Mouse (Mus musculus) megakaryocyte progenitor cell, adult 5-6 weeks (primary cell): ENCODE measurements around the gene Ctsk. TPM values are rescaled to one million over a fixed set of nuclear protein-coding genes. Genes with fewer than 3 reads are reported as not detected.
A peak's percentile ranks its signal among the peaks of the same experiment; 100 is the strongest.
"Not testable (repeated sequence)": the region's sequence is repeated elsewhere in the genome, so short reads cannot be mapped to it uniquely, and the experiment has no call there.

Experiments
- ATAC-seq: replicated peaks from 2 replicates; pipeline ENCODE4 v1.8.0; 2016; ENCODE audit warnings: mild to moderate bottlenecking, moderate TSS enrichment, inconsistent platforms; ENCODE audit not compliant: poor library complexity
- total RNA-seq, 2 experiments: library from RNA; stranded (forward) in 1 of 2; stranded (reverse) in 1 of 2; fragments of 157-497, 149-512 nt in 1 of 2; fragments of 200-1000 nt in 1 of 2; gene quantifications; 2 replicates each; pipeline versions ENCODE4 v1.2.3 to v1.2.4; 2015 to 2017

The Ctsk gene
- total RNA-seq, 2 experiments from 2014 or later, result 0.49 TPM; not detected in 1

DNA sequence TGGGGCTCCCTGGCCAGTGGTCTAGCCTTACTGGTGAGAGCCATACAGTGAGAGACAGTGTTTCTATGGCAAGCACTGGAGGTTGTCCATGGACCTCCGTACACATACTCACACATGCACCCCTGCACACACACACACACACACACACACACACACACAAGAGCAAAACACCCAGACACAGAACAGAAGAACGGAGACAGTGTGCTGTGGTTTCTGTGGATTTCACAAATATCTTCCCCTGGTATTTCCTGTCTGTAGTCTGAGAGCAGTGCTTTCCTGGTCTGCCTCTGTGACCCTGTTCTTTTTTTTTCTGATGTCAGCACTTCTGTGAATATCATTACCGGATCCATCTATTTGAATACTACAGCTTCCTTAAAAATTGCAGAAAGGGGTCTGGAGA lies 24.6 kb downstream of the Ctsk start:
- peak; percentile 64 for ATAC-seq

DNA sequence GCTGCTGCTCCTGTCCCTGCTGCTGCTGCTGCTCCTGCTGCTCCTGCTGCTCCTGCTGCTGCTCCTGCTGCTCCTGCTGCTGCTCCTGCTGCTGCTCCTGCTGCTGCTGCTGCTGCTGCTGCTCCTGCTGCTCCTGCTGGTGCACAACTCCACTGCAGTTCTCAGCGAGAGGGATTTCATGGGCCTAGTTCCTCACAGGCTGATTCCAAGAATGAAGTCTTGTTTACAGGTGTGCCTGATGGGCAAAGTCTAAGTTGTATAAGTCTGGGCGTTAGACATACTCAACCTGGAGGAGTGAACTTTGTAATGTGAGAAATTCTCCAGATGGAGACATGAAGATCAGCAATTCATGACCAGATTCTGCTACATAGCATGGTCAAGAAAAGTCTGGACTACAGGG lies 25.6 kb downstream of the Ctsk start:
- ATAC-seq, result no peak

DNA sequence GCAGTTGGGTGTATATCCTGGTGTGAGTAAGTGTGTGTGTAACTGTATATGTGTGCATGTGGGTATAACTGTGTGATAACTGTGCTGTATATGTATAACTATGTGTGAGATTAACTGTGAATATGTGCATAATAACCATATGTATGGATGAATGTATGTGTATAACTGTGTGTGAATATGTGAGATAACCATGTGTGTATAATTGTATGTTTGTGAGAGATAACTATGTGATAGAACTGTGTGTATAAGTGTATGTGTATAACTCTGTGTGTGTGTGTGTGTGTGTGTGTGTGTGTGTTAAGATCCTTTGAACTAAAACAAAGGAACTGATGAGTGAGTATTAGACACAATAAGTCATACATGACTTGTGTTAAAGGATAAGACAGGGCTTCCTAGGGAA lies 27.1 kb downstream of the Ctsk start:
- ATAC-seq, result no peak

DNA sequence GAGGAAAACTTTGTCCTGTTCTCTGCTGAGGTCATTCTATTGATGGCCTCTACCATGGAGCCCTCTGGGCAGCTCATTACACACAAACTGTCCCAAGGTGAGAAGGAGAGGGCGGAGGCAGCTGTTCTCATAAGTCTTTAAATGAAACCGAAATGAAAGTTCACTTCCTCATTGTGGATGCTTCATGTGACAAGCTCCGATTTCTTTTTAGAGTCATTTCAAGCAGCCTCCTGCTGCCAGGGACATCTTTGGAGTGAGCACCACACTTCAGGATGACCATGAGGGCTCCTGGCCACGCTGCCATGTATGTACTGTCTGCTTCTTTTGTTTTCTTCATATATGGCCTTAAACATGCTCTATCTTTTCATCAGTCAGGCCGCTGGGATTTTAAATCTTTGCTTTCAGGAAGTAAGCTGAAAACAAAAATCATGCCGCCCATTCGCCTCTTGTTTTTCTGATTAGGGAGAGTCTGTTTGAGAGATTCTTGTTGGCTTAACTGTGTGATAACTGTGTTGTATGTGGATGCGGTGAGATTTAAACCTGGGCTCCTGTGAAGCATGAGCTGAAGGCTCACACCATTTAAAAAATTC lies 27.7 kb downstream of the Ctsk start, which contains the start of gene Ctss:
Gene Ctss (plus strand): TSS at position 165 of the 590 bp plus-strand sequence.
- ATAC-seq, result no peak

DNA sequence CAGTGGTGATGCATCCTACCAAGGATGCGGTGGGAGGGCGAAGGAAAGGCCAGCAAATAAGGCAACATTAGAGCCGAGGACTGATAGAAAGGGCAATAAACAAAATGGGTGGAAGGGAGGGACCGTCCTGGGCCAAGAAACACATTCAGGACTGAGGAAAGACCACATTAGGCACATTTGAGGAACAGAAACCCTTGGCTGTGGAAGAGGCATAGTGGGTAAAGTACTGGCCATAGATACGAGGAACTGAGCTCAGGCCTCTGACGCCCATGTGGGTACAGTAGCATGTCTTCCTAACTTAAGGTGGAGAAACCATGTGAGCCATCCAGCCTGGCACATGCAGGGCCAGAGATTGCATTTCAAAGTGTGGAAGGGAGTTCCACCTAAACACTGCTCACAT lies 30.8 kb downstream of the Ctsk start:
- peak; percentile 87 for ATAC-seq

DNA sequence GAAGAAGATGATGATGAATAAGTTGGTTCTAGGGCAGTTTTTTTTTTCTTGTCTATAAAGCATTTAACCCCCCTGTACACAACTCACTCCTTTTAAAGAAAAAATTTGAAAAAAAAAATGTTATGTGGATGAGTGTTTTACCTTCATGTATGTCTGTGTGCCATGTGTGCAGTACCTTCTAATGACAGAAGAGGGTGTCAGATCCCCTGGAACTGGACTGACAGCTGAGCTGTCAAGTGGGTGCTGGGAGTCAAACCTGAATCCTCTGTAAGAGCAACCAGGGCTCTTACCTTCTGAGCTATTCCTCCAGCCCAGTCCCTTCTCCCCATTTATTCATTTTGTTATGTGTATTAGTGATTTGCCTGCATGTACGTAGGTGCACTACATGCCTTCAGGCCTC lies 32.0 kb downstream of the Ctsk start:
- 0 out of 2 replicates have a peak, but pooled peaks have one; percentile 34 for ATAC-seq

DNA sequence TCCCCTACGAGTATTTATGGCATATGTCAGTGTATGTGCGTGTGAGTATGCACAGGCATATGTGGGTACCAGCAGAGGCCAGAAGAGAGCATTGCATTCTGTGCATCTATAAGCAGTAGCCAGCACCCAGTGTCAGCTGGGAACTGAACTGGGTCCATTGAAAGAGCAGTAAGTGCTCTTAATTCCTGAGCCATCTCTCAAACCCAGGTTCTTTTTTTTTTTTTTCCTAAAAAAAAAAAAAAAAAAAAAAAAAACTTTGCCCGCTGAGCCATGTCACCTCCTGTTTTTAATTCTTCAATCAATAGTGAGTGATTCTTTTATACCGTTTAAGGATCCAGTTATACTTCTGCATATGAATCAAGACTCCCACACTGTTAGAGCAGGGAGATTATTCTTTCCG lies 34.3 kb downstream of the Ctsk start:
- no peak for ATAC-seq

DNA sequence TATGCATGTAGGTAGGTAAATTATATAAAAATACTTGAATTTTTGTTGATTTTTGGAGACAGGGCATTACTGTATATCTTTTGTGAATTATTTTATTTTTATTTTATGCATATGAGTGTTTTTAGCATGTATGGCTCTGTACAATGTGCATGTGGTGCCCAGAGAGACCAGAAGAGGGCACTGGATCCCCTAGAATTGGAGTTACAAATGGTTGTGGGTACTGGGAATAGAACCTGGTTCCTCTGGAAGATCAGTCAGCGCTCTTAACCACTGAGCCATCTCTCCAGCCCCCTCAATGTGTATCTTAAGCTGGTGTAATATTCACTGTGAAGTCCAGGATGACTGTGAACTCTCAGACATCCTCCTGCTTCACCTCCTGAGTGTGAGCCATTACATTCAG lies 35.9 kb downstream of the Ctsk start:
- no peak for ATAC-seq

DNA sequence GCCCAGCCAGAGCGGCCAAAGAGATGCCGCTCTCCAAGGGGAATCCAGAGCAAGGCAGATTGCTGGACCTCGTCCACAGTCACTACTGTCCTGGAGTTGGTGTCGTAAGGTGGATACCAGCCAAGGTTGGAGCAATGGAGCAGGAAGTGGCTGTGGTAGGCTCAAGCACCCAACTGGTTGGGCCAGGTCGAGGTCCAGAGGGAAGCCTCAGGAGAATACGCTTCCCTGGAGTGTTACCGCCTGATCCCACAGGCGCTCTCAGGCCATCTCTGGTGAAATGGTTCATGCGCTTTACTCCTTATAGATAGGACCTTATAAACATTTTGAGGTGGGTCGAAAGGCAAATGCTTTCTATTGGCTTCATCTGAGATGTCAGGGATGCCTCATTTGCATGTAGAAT lies 39.9 kb downstream of the Ctsk start:
- no peak for ATAC-seq

DNA sequence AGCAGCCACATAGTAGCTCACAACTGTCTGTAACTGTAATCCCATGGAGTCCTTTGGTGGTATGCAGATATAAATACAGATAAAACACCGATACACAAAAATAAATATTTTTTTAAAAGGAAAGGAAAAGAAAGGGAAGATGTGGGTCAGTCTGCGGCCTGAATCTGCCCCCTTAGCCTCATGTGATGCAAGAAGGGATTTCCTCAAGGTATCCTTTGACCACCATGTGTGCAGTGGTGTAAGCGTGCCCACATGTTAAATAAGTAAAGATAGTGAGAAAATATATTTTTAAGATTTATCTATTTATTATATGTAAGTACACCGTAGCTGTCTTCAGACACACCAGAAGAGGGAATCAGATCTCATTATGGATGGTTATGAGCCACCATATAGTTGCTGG lies 40.8 kb downstream of the Ctsk start:
- no peak for ATAC-seq

DNA sequence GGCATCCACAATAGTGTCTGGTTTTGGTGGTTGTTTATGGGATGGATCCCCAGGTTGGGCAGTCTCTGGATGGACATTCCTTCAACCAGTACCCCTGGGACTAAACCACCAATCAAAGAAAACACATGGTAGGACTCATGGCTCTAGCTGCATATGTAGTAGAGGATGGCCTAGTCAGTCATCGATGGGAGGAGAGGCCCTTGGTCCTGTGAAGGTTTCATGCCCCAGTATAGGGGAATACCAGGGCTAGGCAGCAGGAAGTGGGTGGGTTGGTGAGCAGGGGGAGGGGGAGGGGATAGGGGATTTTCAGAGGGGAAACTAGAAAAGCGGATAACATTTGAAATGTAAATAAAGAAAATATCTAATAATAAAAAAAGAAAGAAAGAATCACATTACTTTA lies 42.1 kb downstream of the Ctsk start:
- not testable (repeated sequence) for ATAC-seq

DNA sequence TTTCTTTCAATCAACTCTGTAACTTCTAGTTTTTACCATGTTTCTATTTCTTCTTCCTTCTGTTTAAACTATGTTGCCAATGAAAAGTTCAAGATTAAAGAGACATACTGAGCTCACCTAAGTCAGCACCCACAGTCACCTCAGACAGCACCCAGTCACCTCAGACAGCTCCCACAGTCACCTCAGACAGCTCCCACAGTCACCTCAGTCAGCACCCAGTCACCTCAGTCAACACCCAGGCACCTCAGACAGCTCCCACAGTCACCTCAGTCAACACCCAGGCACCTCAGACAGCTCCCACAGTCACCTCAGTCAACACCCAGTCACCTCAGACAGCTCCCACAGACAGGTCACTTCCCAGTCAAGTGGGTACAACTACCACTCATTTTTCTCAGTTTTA lies 43.1 kb downstream of the Ctsk start:
- ATAC-seq, result 0 out of 2 replicates have a peak, but pooled peaks have one; percentile 31

DNA sequence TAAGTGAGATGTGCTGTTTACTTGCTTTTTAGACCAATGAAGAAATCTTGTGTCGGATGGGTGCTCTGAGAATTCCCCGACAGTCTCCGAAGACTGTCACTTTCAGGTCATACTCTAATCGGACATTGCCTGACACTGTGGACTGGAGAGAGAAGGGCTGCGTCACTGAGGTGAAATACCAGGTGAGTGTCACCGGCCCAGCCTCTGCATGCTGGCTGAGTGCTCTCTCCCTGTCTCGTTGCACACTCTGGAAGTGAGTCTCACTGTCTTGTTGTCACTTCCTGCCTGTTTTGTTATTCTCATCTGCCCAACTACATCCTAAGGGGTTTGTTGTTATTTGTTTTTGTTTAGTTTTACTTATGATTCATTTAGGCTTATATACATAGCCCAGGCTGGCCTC lies 43.9 kb downstream of the Ctsk start:
- no peak for ATAC-seq

DNA sequence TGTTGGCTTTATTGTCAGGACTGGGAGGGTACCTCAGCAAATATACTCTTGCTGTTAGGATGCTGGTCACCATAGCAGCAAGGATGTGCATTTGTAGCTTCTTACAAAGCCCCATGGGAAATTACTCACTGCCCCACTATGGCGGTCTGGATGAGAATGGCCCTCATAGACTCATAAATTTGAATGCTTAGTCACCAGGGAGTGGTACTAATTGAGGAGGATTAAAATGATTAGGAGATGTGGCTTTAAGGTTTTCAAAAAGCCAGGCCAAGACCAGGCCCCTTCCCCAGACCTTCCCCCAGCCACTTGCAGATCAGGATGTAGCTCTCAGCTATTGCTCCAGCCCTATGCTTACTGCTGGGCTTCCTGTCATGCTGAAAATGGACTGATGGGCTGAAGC lies 51.1 kb downstream of the Ctsk start:
- no peak for ATAC-seq

DNA sequence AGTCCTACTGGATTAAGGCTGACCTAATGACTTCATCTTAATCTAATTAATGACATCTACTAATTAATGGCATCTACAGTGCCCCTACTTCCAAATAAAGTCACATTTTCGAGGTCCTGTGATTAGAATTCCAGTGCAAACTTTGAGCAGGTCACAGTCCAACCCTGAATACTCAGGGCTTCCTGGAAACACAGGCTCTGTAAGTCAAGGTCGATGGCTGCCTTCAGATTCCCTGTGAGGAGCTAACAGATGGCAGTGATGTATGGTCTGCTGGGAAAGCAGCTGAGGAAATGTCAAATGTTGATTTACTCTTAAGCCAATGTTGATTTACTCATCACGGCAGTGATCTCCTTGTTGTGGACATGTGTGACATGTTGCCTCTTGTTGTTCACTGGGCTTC lies 54.9 kb downstream of the Ctsk start:
- ATAC-seq, result no peak

Other genes starting within 250 kb of the Ctsk start
- gene Bnipl, start 248.1 kb upstream of the Ctsk start, total RNA-seq (2015), result not detected in 2 replicates
- gene Bnipl, start 248.1 kb upstream of the Ctsk start, total RNA-seq (2017), result not detected in 2 replicates
- gene Mindy1, start 217.9 kb upstream of the Ctsk start, total RNA-seq (2015), result 30.9 and 33.2 TPM in 2 replicates
- gene Mindy1, start 217.9 kb upstream of the Ctsk start, total RNA-seq (2017), result 22.7 and 23.6 TPM in 2 replicates
- 14.8 and 15.2 TPM in 2 replicates for gene Prune1, start 217.2 kb upstream of the Ctsk start, total RNA-seq (2015)
- gene Prune1, start 217.2 kb upstream of the Ctsk start, total RNA-seq (2017), result 7.8 and 11.8 TPM in 2 replicates
- 11.2 and 15.9 TPM in 2 replicates for gene Anxa9, start 192.1 kb upstream of the Ctsk start, total RNA-seq (2015)
- 5.5 and 7.0 TPM in 2 replicates for gene Anxa9, start 192.1 kb upstream of the Ctsk start, total RNA-seq (2017)
- 193 and 203 TPM in 2 replicates for gene Cers2, start 184.5 kb upstream of the Ctsk start, total RNA-seq (2015)
- 91.3 and 98.4 TPM in 2 replicates for gene Cers2, start 184.5 kb upstream of the Ctsk start, total RNA-seq (2017)
- gene Setdb1, start 142.1 kb upstream of the Ctsk start, total RNA-seq (2015), result 37.0 and 37.8 TPM in 2 replicates
- gene Setdb1, start 142.1 kb upstream of the Ctsk start, total RNA-seq (2017), result 31.5 and 34.7 TPM in 2 replicates
- not detected in 2 replicates for gene 4930558C23Rik, start 96.4 kb upstream of the Ctsk start, total RNA-seq (2015)
- not detected in 2 replicates for gene 4930558C23Rik, start 96.4 kb upstream of the Ctsk start, total RNA-seq (2017)
- gene Arnt, start 64.9 kb upstream of the Ctsk start, total RNA-seq (2015), result 19.3 and 23.6 TPM in 2 replicates
- 14.7 and 21.4 TPM in 2 replicates for gene Arnt, start 64.9 kb upstream of the Ctsk start, total RNA-seq (2017)
- 43.7 and 64.7 TPM in 2 replicates for gene Ctss, start 27.5 kb downstream of the Ctsk start, total RNA-seq (2015)
- gene Ctss, start 27.5 kb downstream of the Ctsk start, total RNA-seq (2017), result 73.6 and 105 TPM in 2 replicates
- not detected in 2 replicates for gene Hormad1, start 60.4 kb downstream of the Ctsk start, total RNA-seq (2015)
- not detected in 2 replicates for gene Hormad1, start 60.4 kb downstream of the Ctsk start, total RNA-seq (2017)
- gene Golph3l, start 89.7 kb downstream of the Ctsk start, total RNA-seq (2015), result 57.3 and 60.3 TPM in 2 replicates
- 40.0 and 66.2 TPM in 2 replicates for gene Golph3l, start 89.7 kb downstream of the Ctsk start, total RNA-seq (2017)
- 32.6 and 37.1 TPM in 2 replicates for gene Ensa, start 125.7 kb downstream of the Ctsk start, total RNA-seq (2015)
- 49.7 and 66.8 TPM in 2 replicates for gene Ensa, start 125.7 kb downstream of the Ctsk start, total RNA-seq (2017)
- 154 and 191 TPM in 2 replicates for gene Mcl1, start 159.5 kb downstream of the Ctsk start, total RNA-seq (2015)
- 131 and 135 TPM in 2 replicates for gene Mcl1, start 159.5 kb downstream of the Ctsk start, total RNA-seq (2017)
- gene Adamtsl4, start 188.7 kb downstream of the Ctsk start, total RNA-seq (2015), result 0.17 and 1.4 TPM in 2 replicates
- gene Adamtsl4, start 188.7 kb downstream of the Ctsk start, total RNA-seq (2017), result 0.33 TPM in 1 of 2 replicates, not detected in the other
- gene Ecm1, start 240.3 kb downstream of the Ctsk start, total RNA-seq (2015), result 3.9 and 5.4 TPM in 2 replicates
- gene Ecm1, start 240.3 kb downstream of the Ctsk start, total RNA-seq (2017), result 0.37 and 1.8 TPM in 2 replicates